Mouse (Mus musculus): ENCODE results near the gene Olfr198. TPM values are rescaled to one million over a fixed set of nuclear protein-coding genes. Genes with fewer than 3 reads are reported as not detected.
"Not testable (repeated sequence)": the region's sequence is repeated elsewhere in the genome, so short reads cannot be mapped to it uniquely, and the experiment has no call there.

The Olfr198 gene
- polyA plus RNA-seq (2011; ENCODE audit: insufficient read length, low read depth, missing spikeins): not detected in 2 replicates

DNA sequence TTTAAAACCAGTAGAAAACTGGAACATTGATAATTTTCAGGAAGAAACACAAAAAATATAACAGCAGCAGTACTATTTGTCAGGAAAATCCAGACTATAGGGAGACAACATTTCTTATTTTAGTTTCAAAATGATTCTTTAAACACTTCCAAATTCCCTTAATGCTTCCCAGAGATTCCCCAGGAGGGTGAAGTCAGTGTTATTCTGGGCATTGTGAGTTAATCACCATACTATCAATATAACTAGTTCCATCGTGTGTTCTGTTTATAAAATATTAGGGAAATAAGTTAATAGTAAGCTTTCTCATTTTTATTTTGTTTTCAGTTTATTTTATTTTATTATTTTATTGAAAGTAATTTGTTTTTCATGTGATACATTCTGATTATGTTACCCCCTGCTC is at the start of gene Olfr198:
Gene Olfr198 (minus strand): TSS at position 101 of the 400 bp plus-strand sequence.
- H3K27ac ChIP-seq (ENCODE audit: insufficient read depth, low read length); H3K4me3 ChIP-seq (ENCODE audit: insufficient read depth, low read length); H3K4me1 ChIP-seq (ENCODE audit: control insufficient read depth, insufficient read depth, low read length): not testable (repeated sequence)

DNA sequence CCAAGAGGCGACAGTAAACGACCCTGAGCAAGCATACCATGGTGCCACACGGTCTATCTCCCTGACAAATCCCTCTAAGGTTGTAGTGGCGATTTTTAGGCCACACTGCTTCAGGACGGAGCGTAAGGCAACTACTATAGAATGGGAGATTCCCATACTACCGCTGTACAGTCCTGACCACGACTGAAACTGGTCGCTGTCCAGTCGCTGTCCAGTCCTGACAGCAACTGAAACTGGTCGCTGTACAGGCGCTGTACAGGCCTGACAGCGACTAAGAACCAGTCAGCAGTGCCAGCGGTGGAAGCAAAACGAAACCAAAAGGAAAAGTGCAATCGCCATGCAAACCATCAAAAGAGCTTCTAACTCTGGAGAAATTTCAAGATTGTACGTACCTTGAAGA is 46.4 kb upstream of the Olfr198 start:
- no peak for TF ChIP-seq POLR2A (IDR thresholded peaks at IDR 0.05; ENCODE audit: low read depth, low read length)
- TF ChIP-seq CTCF (IDR thresholded peaks at IDR 0.05; ENCODE audit: borderline replicate concordance, insufficient read depth, low read length): no peak
- Histone ChIP-seq H3K4me1 (ENCODE audit: control insufficient read depth, insufficient read depth, low read length) (no peaks in the 10 kb centered on the region), H3K4me3 (ENCODE audit: insufficient read depth, low read length) (no peak overlapping the region), H3K27ac (ENCODE audit: insufficient read depth, low read length) (no peak overlapping the region)

- H3K27ac ChIP-seq (ENCODE audit: insufficient read depth, low read length); H3K4me3 ChIP-seq (ENCODE audit: insufficient read depth, low read length); H3K4me1 ChIP-seq (ENCODE audit: control insufficient read depth, insufficient read depth, low read length): not testable (repeated sequence)
Measured at GRCm38 (mm10) chr16:59219667-59220066, 16.3 kb upstream of the Olfr198 start, which contains the start of gene Olfr199. Gene Olfr199 (minus strand): TSS chr16:59219767.

GRCm38 (mm10) chr16:59217861-59218260 is 14.5 kb upstream of the Olfr198 start:
- not testable (repeated sequence) for H3K27ac ChIP-seq (ENCODE audit: insufficient read depth, low read length); H3K4me3 ChIP-seq (ENCODE audit: insufficient read depth, low read length)

DNA sequence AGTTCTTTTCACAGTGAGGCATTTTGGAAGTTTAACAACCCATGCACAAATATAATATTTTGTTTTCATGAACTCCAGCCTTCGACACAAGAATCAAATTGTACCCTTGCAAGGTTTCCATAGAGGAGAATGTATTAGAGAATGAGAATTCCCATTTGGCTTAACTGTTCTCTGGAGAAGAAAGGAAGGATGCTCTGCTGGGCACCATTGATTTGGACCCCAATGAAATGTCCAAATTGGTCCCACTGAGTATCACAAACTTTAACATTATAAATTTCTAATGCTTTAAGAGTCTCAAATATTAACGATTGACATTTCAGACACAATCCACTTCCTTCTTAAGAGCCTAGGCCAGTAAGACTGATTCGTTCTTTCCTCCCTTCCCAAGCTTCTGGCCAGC is 33.0 kb downstream of the Olfr198 start, which contains the start of gene Olfr196:
Gene Olfr196 (minus strand): TSS at position 101 of the 400 bp plus-strand sequence.
- no peak for TF ChIP-seq POLR2A (IDR thresholded peaks at IDR 0.05; ENCODE audit: low read depth, low read length)
- no peak for TF ChIP-seq CTCF (IDR thresholded peaks at IDR 0.05; ENCODE audit: borderline replicate concordance, insufficient read depth, low read length)
- H3K4me3 ChIP-seq (ENCODE audit: insufficient read depth, low read length): no peak within 1 kb of the TSS
- H3K4me1 ChIP-seq (ENCODE audit: control insufficient read depth, insufficient read depth, low read length): no peaks in the 10 kb centered on the region
- no peak within 1 kb of the TSS for H3K27ac ChIP-seq (ENCODE audit: insufficient read depth, low read length)

More at GRCm38 (mm10) chr16:59217861-59218260, 14.5 kb upstream of the Olfr198 start:
- not testable (repeated sequence) for H3K4me1 ChIP-seq (ENCODE audit: control insufficient read depth, insufficient read depth, low read length)

DNA sequence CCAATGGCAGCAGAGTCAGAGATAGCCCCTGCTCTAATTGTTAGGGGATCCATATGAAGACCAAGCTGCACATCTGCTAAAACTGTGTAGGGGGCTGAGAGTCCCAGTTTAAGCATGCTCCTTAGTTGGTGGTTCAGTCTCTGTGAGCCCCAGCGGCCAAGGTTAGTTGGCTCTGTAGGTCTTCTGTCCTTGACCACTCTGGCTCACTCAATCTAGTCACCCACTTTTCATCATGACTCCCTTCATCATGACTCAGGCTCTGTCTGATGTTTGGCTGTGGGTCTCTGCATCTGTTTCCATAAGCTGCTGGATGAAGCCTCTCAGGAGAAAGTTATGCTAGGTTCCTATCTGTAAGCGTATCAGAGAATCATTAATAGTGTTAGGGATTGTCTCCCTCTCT is 51.3 kb downstream of the Olfr198 start:
- Histone ChIP-seq H3K4me3 (ENCODE audit: insufficient read depth, low read length) (no peak overlapping the region), H3K27ac (ENCODE audit: insufficient read depth, low read length) (no peak overlapping the region), H3K4me1 (ENCODE audit: control insufficient read depth, insufficient read depth, low read length) (no peaks in the 10 kb centered on the region)
- TF ChIP-seq CTCF (IDR thresholded peaks at IDR 0.05; ENCODE audit: borderline replicate concordance, insufficient read depth, low read length) (no peak), POLR2A (IDR thresholded peaks at IDR 0.05; ENCODE audit: low read depth, low read length) (no peak)

Other genes starting within 250 kb of the Olfr198 start
- gene Olfr183, start 208.2 kb downstream of the Olfr198 start, polyA plus RNA-seq (2011; ENCODE audit: insufficient read length, low read depth, missing spikeins): not detected in 2 replicates
- not detected in 2 replicates for gene Olfr186, start 173.2 kb downstream of the Olfr198 start, polyA plus RNA-seq (2011; ENCODE audit: insufficient read length, low read depth, missing spikeins)
- not detected in 2 replicates for gene Olfr187, start 163.8 kb downstream of the Olfr198 start, polyA plus RNA-seq (2011; ENCODE audit: insufficient read length, low read depth, missing spikeins)
- gene Olfr190, start 125.5 kb downstream of the Olfr198 start, polyA plus RNA-seq (2011; ENCODE audit: insufficient read length, low read depth, missing spikeins): not detected in 2 replicates
- gene Olfr191, start 113.7 kb downstream of the Olfr198 start, polyA plus RNA-seq (2011; ENCODE audit: insufficient read length, low read depth, missing spikeins): not detected in 2 replicates
- not detected in 2 replicates for gene Olfr193, start 91.7 kb downstream of the Olfr198 start, polyA plus RNA-seq (2011; ENCODE audit: insufficient read length, low read depth, missing spikeins)
- gene Olfr194, start 82.5 kb downstream of the Olfr198 start, polyA plus RNA-seq (2011; ENCODE audit: insufficient read length, low read depth, missing spikeins): not detected in 2 replicates
- not detected in 2 replicates for gene Olfr195, start 56.5 kb downstream of the Olfr198 start, polyA plus RNA-seq (2011; ENCODE audit: insufficient read length, low read depth, missing spikeins)
- gene Olfr196, start 33.1 kb downstream of the Olfr198 start, polyA plus RNA-seq (2011; ENCODE audit: insufficient read length, low read depth, missing spikeins): not detected in 2 replicates
- gene Olfr199, start 16.2 kb upstream of the Olfr198 start, polyA plus RNA-seq (2011; ENCODE audit: insufficient read length, low read depth, missing spikeins): not detected in 2 replicates
- gene Olfr201, start 69.1 kb upstream of the Olfr198 start, polyA plus RNA-seq (2011; ENCODE audit: insufficient read length, low read depth, missing spikeins): not detected in 2 replicates
- not detected in 2 replicates for gene Olfr202, start 83.3 kb upstream of the Olfr198 start, polyA plus RNA-seq (2011; ENCODE audit: insufficient read length, low read depth, missing spikeins)
- not detected in 2 replicates for gene Olfr203, start 95.3 kb upstream of the Olfr198 start, polyA plus RNA-seq (2011; ENCODE audit: insufficient read length, low read depth, missing spikeins)
- not detected in 2 replicates for gene Olfr204, start 114.7 kb upstream of the Olfr198 start, polyA plus RNA-seq (2011; ENCODE audit: insufficient read length, low read depth, missing spikeins)
- gene Olfr205, start 127.6 kb upstream of the Olfr198 start, polyA plus RNA-seq (2011; ENCODE audit: insufficient read length, low read depth, missing spikeins): not detected in 2 replicates
- gene Olfr206, start 145.7 kb upstream of the Olfr198 start, polyA plus RNA-seq (2011; ENCODE audit: insufficient read length, low read depth, missing spikeins): not detected in 2 replicates
- gene Olfr209, start 160.5 kb upstream of the Olfr198 start, polyA plus RNA-seq (2011; ENCODE audit: insufficient read length, low read depth, missing spikeins): not detected in 2 replicates
- not detected in 2 replicates for gene Gabrr3, start 203.8 kb upstream of the Olfr198 start, polyA plus RNA-seq (2011; ENCODE audit: insufficient read length, low read depth, missing spikeins)

Data from embryonic fibroblast, embryonic 13.5 days (primary cell).